Mouse (Mus musculus) forebrain, embryonic 11.5 days (tissue): ENCODE data around the gene Gm20388. TPM values are rescaled to one million over a fixed set of nuclear protein-coding genes. Genes with fewer than 3 reads are reported as not detected.

Experiments
- ATAC-seq: fragments of 200-750 bp; cut with Nextera tagmentation; replicated peaks from 2 replicates; pipeline ENCODE4 v1.8.0; 2017; ENCODE audit warnings: moderate TSS enrichment; ENCODE audit not compliant: low FRiP score
- DNase-seq: peaks from one replicate; pipeline ENCODE4 v3.0.0-alpha.2; 2017; ENCODE audit warnings: low spot score
- H3K27ac ChIP-seq: fragments of 300-500 bp; sonication (generic); 2 replicates; pipeline ENCODE4 v1.5.1; 2014; ENCODE audit warnings: low read depth, low read length
- H3K27me3 ChIP-seq: fragments of 300-500 bp; sonication (generic); 2 replicates; pipeline ENCODE4 v1.6.1; 2014; ENCODE audit warnings: mild to moderate bottlenecking, low read length, mixed read lengths; ENCODE audit not compliant: control insufficient read depth, insufficient read depth
- H3K36me3 ChIP-seq: fragments of 300-500 bp; sonication (generic); 2 replicates; pipeline ENCODE4 v1.6.1; 2014; ENCODE audit warnings: mild to moderate bottlenecking, low read length, moderate library complexity, mixed read lengths; ENCODE audit not compliant: control insufficient read depth, insufficient read depth
- H3K4me1 ChIP-seq: fragments of 300-500 bp; sonication (generic); replicated peaks from 2 replicates; pipeline ENCODE4 v1.6.1; 2014; ENCODE audit warnings: low read length, mixed read lengths; ENCODE audit not compliant: control insufficient read depth, insufficient read depth
- H3K4me2 ChIP-seq: fragments of 300-500 bp; sonication (generic); 2 replicates; pipeline ENCODE4 v1.6.1; 2014; ENCODE audit warnings: low read depth, mild to moderate bottlenecking, low read length, moderate library complexity, mixed read lengths; ENCODE audit not compliant: severe bottlenecking
- H3K4me3 ChIP-seq: fragments of 300-500 bp; sonication (generic); 2 replicates; pipeline ENCODE4 v1.5.1; 2014; ENCODE audit warnings: low read depth, low read length
- H3K9ac ChIP-seq: fragments of 300-500 bp; sonication (generic); 2 replicates; pipeline ENCODE4 v1.6.1; 2014; ENCODE audit warnings: low read length
- H3K9me3 ChIP-seq: fragments of 300-500 bp; sonication (generic); 2 replicates; pipeline ENCODE4 v1.6.1; 2016; ENCODE audit warnings: low read length, mixed read lengths; ENCODE audit not compliant: control insufficient read depth
- WGBS: fragments of 180-500 bp; shearing (Covaris S2); extraction: QIAGEN DNeasy Blood & Tissue Kit; methylation state at CpG from one replicate; pipeline ENCODE4 v1.1.7; 2014; 5-methylcytosine and 5-hydroxymethylcytosine counted together
- polyA plus RNA-seq: library from polyadenylated mRNA; unstranded; fragments of >200 nt; fragmentation: Nextera tagmentation; extraction: Ambion mirVana; gene quantifications from 2 replicates; pipeline ENCODE4 v1.2.1, GENCODE M21; 2014

The Gm20388 gene
- polyA plus RNA-seq, 1 experiment from 2014 or later = not detected

DNA sequence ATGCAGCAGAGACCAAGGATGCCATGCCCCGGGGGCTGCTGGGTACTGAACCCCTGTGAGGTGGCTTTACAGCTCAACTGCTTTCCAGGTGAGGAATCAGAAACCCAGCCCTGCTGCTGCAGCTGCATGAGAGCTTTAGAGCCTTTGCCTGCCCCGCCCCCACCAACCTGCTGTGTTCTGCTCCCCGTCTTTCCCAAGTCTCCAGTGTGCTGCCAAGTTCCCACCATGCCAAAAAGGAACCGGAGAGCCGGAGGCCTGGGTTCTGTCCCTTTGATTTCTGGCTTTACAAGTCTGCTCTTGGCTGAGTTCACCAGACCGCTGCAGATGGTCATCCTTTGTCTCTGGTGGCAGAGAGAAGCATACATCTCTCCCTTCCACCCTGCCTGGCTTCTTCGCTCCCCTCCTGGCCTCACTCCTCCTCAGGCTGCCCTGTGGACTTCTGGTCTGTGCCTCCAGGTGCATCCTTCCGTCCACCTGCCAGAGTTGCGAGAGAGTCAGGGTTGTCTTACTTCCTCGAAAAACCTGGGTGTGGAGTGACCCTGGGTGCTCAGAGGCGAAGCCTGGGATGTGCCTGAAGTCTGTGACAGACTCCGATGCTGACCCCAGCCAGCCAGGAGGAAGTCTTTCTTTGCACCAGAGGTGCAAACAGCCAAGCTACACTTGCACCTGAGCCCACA, 1086.4 kb downstream of the Gm20388 start:
- whole genome bisulfite sequencing = 77% methylated on average over 12 of the region's 12 CpGs
- H3K27me3 ChIP-seq = no peaks in the 10 kb centered on the region
- no peak overlapping the region for H3K4me3 ChIP-seq

DNA sequence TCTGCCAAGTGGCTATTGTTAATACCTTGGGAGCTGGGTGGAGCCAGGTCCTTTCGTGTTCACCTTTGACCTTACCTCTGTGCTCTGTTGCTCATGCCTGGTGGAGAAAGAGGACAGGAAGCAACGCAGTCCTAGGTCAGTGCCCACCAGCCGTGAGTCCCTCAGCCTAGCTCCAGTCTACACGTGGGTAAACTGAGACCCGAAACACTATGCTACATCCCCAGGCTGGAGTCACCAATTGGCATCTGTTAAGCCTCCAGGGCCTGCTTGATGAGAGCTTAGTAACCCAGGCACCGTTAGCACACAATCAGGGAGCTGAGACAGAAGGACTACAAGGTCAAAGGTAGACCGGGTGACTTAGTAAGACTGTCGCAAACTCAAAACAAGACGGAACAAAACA, 1087.3 kb downstream of the Gm20388 start:
- Histone ChIP-seq H3K36me3 (no peaks in the 10 kb centered on the region), H3K9me3 (no peaks in the 10 kb centered on the region), H3K9ac (no peak overlapping the region), H3K4me2 (no peak overlapping the region), H3K4me1 (no peaks in the 10 kb centered on the region), H3K4me3 (no peak overlapping the region), H3K27me3 (no peaks in the 10 kb centered on the region), H3K27ac (no peak overlapping the region)
- no peak for DNase-seq
- 79% methylated on average over 9 of the region's 9 CpGs for WGBS
- ATAC-seq = no peak

More for the DNA sequence above, 1086.4 kb downstream of the Gm20388 start:
- H3K9me3 ChIP-seq = no peaks in the 10 kb centered on the region
- no peak overlapping the region for H3K9ac ChIP-seq
- no peak overlapping the region for H3K4me2 ChIP-seq
- no peaks in the 10 kb centered on the region for H3K4me1 ChIP-seq
- ATAC-seq = no peak
- H3K36me3 ChIP-seq = no peaks in the 10 kb centered on the region
- no peak overlapping the region for H3K27ac ChIP-seq
- DNase-seq = no peak

DNA sequence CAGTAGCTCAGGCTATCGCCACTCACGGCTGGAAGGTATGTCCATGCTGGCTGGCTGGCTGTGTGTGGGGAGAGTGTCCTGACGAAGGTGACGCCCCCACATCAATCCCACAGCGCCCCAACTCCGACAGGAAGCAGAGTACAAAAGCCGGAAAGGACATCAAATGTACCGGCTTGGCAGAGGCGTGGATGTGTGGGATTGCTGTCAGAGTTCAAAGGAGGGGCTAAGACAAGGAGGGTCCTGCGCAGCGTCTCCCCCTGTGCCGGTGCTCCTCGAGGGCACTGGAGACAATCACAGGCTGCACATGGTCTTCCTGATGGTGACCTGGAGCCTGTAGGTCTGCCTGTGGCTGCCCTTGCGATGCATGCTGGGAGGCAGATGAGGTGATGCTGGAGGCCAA, 1088.3 kb downstream of the Gm20388 start:
- DNase-seq (no peak), ATAC-seq (no peak)
- H3K9ac ChIP-seq = no peak overlapping the region
- H3K36me3 ChIP-seq = no peaks in the 10 kb centered on the region
- WGBS = 84% methylated on average over 14 of the region's 14 CpGs
- H3K27me3 ChIP-seq = no peaks in the 10 kb centered on the region
- H3K4me2 ChIP-seq = no peak overlapping the region
- no peak overlapping the region for H3K4me3 ChIP-seq
- H3K9me3 ChIP-seq = no peaks in the 10 kb centered on the region
- H3K27ac ChIP-seq = no peak overlapping the region
- no peaks in the 10 kb centered on the region for H3K4me1 ChIP-seq

DNA sequence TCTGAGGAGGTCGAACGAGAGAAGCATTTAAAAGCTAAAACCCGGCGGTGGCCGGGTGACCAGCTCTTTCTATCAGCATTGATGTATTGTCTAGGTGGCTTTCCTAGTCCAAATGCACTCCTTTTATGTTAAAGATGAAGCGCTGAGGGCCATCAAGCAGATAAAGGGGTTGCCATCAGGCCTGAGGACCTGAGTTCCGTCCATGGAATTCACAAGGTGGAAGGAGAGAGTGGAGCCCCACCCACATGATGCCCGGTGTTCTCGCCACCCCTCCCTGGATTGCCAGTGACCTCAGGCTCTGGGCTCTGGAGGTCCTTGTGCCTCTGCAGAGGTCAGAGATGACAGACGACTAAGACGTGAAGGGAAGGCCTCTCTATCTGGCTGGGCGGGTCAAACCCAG, 1091.3 kb downstream of the Gm20388 start:
- DNase-seq = no peak
- no peak overlapping the region for H3K9ac ChIP-seq

DNA sequence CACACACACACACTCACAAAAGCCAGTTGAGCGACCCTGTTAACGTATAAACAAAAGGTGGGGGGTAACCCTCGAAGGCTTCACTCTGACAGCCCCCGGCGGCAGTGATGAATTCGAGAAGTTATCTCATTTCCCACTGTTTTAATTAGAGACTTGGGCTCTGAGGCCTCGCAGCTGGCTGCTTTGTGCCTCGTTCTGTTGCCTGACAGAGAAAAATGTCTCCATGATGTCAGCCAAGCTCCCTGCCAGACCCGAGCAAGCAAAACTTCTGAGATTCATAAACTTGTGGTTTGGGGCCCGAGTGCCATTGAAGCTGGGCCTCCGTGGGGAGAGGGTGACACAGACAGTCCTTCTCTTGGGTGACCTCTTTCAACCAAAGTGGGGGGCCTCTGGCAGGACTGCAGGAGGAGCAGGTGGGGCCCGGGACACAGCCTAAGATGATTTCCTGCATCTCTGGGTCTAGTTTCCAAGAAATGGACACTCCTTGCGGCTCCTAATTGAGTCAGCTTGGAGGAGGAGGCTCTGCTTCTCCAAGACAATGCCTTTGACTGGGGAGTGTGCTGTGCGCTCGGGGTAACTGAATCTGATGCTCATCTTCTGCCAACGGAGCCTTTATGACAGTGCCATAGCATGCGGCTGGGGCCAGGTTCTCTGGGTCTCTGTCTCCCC, 1092.4 kb downstream of the Gm20388 start:
- Histone ChIP-seq H3K4me3 (no peak overlapping the region), H3K4me2 (no peak overlapping the region), H3K36me3 (no peaks in the 10 kb centered on the region), H3K9me3 (no peaks in the 10 kb centered on the region), H3K4me1 (no peaks in the 10 kb centered on the region), H3K9ac (no peak overlapping the region), H3K27ac (no peak overlapping the region), H3K27me3 (no peaks in the 10 kb centered on the region)
- 65% methylated on average over 17 of the region's 17 CpGs for WGBS
- DNase-seq (no peak), ATAC-seq (no peak)

More for the DNA sequence above, 1091.3 kb downstream of the Gm20388 start:
- Histone ChIP-seq H3K4me1 (no peaks in the 10 kb centered on the region), H3K4me2 (no peak overlapping the region), H3K36me3 (no peaks in the 10 kb centered on the region), H3K27me3 (no peaks in the 10 kb centered on the region), H3K9me3 (no peaks in the 10 kb centered on the region), H3K27ac (no peak overlapping the region), H3K4me3 (no peak overlapping the region)
- no peak for ATAC-seq
- 79% methylated on average over 12 of the region's 12 CpGs for WGBS

DNA sequence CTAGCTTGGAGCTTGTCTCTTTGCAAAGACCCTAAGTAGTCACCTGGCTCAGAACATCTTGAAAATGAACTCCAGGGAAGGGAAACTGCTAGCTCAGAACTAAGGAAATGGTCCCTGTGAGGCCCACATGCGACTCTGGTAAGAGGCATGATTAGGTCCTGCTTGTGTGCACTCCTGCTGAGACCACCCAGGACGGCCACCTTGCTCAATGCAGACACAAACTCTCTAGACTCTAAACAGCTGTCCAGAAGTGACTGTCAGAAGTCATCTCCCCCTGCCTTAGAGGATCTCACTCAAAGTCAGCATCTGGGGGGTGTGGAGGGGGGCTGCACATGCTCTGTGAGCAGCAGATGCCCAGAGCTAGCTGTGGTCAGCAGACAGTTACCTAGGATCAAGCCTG, 1093.0 kb downstream of the Gm20388 start:
- Histone ChIP-seq H3K4me2 (no peak overlapping the region), H3K27me3 (no peaks in the 10 kb centered on the region), H3K4me1 (no peaks in the 10 kb centered on the region), H3K9ac (no peak overlapping the region), H3K4me3 (no peak overlapping the region), H3K36me3 (no peaks in the 10 kb centered on the region), H3K27ac (no peak overlapping the region), H3K9me3 (no peaks in the 10 kb centered on the region)
- DNase-seq (no peak), ATAC-seq (no peak)
- 60% methylated on average over 2 of the region's 2 CpGs for WGBS

DNA sequence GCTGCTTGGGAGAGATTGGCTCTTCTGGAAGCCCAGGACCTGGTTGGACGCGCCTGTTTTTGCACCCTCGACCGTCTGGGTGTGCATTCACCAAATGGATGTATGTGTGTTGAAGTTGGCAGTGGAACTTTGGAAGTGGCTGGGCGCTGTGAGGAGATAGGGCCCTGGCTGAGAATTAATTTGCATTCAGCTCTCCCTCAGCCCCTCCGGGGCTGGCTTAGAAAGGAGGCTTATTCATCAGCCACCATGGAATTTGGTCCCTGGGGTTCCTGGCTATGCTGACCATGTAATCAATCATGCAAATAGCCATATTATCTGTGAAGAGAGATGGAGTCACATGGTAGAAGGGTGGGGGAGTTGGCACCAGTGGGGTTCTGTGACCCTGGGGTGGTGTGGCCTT, 1102.7 kb downstream of the Gm20388 start:
- no peaks in the 10 kb centered on the region for H3K4me1 ChIP-seq
- H3K27me3 ChIP-seq = no peaks in the 10 kb centered on the region
- H3K4me2 ChIP-seq = no peak overlapping the region
- ATAC-seq (no peak), DNase-seq (no peak)
- no peak overlapping the region for H3K9ac ChIP-seq
- 51% methylated on average over 6 of the region's 6 CpGs for WGBS
- H3K36me3 ChIP-seq = no peaks in the 10 kb centered on the region
- H3K27ac ChIP-seq = no peak overlapping the region
- no peaks in the 10 kb centered on the region for H3K9me3 ChIP-seq
- H3K4me3 ChIP-seq = no peak overlapping the region

DNA sequence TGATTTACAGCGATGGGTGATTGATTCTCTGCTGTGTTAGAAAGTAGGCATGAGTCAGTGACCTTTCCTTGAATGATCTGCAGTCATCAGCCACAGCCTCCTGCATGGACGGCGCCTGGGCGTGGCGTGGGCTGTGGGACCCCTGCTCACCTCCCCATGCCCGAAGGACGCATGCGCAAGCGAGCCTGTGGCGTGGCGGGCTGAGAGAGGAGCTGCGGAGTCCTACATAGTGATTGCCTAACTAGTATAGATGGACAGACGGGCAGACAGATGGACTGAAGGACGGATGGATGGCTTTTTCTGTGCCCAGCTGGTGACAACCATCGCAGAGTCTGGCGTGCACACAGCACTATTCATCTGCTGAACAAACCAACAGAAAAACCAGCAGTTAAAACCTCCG, 1106.0 kb downstream of the Gm20388 start:
- no peak overlapping the region for H3K4me2 ChIP-seq
- no peak for ATAC-seq
- H3K36me3 ChIP-seq = no peaks in the 10 kb centered on the region
- H3K4me1 ChIP-seq = no peaks in the 10 kb centered on the region
- DNase-seq = no peak
- no peak overlapping the region for H3K9ac ChIP-seq
- H3K4me3 ChIP-seq = no peak overlapping the region
- H3K27me3 ChIP-seq = no peaks in the 10 kb centered on the region
- WGBS = 89% methylated on average over 17 of the region's 17 CpGs
- no peaks in the 10 kb centered on the region for H3K9me3 ChIP-seq
- H3K27ac ChIP-seq = no peak overlapping the region

DNA sequence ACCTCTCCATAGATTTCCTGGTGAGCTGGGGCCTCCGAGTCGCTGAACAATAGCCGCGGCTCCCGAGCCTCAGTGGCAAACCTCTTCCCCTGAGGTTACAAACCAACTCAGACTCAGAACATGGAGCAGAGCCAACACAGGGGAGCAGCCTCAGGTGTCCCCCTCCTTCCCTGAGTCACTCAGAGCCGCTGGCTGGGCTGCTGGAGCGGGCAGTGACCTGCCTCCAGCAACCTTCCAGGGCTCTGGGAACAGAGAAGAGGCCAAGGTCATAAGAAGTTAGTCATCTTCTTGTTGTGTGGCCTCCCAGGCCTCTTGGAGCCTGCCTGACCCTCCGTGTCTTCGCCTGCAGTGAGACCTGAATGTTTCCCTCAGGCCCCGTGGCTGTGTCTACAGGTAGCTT, 1107.6 kb downstream of the Gm20388 start:
- Histone ChIP-seq H3K36me3 (no peaks in the 10 kb centered on the region), H3K9ac (no peak overlapping the region), H3K9me3 (no peaks in the 10 kb centered on the region), H3K4me3 (no peak overlapping the region), H3K4me2 (no peak overlapping the region), H3K4me1 (no peaks in the 10 kb centered on the region), H3K27ac (no peak overlapping the region), H3K27me3 (no peaks in the 10 kb centered on the region)
- WGBS = 84% methylated on average over 10 of the region's 10 CpGs
- DNase-seq (no peak), ATAC-seq (no peak)
